Mouse (Mus musculus): ENCODE measurements around the gene Pank4. TPM values are rescaled to one million over a fixed set of nuclear protein-coding genes. Genes with fewer than 3 reads are reported as not detected.

Pank4 gene
- polyA plus RNA-seq, 1 experiment from 2014 or later = 42.5 TPM

DNA sequence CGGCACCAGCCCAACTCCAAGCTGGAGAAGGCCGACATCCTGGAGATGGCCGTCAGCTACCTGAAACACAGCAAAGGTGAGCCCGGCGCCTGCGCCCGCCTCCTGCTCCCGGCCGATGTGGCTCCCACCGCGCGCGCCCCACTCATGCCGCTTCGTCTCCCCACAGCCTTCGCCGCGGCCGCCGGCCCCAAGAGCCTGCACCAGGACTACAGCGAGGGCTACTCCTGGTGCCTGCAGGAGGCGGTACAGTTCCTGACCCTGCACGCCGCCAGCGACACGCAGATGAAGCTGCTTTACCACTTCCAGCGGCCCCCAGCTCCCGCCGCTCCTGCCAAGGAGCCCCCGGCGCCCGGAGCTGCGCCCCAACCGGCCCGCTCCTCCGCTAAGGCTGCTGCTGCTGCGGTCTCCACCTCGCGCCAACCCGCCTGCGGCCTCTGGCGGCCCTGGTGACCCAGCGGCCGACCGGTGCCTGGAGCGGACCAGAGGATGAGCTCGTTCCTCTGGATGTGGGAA, 2.6 kb upstream of the Pank4 start:
- peaks cover 55% of the 10 kb centered on the region for H3K27me3 ChIP-seq
- peak overlapping the region; percentile 92 for H3K9ac ChIP-seq
- H3K4me2 ChIP-seq (replicated peaks) = peak overlapping the region; percentile 85
- H3K9me3 ChIP-seq (replicated peaks) = no peaks in the 10 kb centered on the region
- H3K27ac ChIP-seq = peak overlapping the region; percentile 97
- peaks cover 88% of the 10 kb centered on the region for H3K4me1 ChIP-seq
- H3K36me3 ChIP-seq = no peaks in the 10 kb centered on the region
- 1% methylated on average over 45 of the region's 47 CpGs for WGBS
- H3K4me3 ChIP-seq = peak overlapping the region; percentile 79
- ATAC-seq (ENCODE audit: low FRiP score) = no peak

DNA sequence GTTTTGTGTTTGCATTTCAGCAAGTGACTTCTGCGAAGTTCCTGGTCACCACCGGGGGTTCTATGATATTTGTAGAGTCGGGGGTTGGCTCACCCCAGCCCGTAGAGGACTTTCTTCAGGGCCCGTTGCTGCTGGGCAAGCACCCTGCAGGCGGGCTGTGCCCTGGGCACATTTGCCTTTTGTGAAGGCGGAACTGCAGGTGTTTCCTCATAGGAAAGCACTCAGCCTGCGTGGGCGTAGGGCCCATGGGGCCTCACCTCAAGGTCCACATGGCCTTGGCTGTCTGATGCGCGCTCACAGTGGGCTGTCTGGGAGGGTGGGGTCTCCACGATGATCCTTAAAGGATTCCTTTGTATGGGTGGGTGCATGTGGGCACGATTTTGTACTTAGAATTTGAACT, 2.0 kb upstream of the Pank4 start:
- peak overlapping the region; percentile 85 for H3K4me2 ChIP-seq (replicated peaks)
- H3K27ac ChIP-seq = peak overlapping the region; percentile 97
- peaks cover 88% of the 10 kb centered on the region for H3K4me1 ChIP-seq
- peak overlapping the region; percentile 79 for H3K4me3 ChIP-seq
- H3K9ac ChIP-seq = peak overlapping the region; percentile 92
- H3K27me3 ChIP-seq = peaks cover 52% of the 10 kb centered on the region
- no peak for ATAC-seq (ENCODE audit: low FRiP score)
- 7% methylated on average over 13 of the region's 13 CpGs for WGBS
- H3K9me3 ChIP-seq (replicated peaks) = no peaks in the 10 kb centered on the region
- no peaks in the 10 kb centered on the region for H3K36me3 ChIP-seq

DNA sequence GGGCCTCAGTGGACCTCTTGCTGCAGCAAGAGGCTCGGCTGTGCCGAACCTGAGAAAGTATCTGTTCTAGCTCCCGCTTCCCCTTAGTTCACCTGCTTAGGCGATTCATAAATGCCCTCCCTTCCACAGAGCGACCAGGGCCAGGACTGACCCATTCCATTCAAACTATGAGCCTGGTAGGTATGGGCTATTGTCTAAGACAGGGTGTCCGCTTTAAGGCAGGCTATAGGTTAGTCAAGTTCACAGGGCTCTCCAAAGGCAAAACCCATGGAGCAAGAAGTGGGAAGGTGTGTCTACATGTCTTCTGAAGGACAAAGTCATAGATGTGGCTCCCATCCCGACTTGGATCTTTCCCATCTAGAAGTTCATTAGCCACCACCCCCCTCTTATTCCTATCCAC, 1.2 kb upstream of the Pank4 start:
- peak overlapping the region; percentile 79 for H3K4me3 ChIP-seq
- peak overlapping the region; percentile 97 for H3K27ac ChIP-seq
- ATAC-seq (ENCODE audit: low FRiP score) = no peak
- no peaks in the 10 kb centered on the region for H3K9me3 ChIP-seq (replicated peaks)
- peak overlapping the region; percentile 92 for H3K9ac ChIP-seq
- H3K36me3 ChIP-seq = no peaks in the 10 kb centered on the region
- WGBS = 38% methylated on average over 7 of the region's 7 CpGs
- H3K4me2 ChIP-seq (replicated peaks) = peak overlapping the region; percentile 85
- H3K27me3 ChIP-seq = peaks cover 47% of the 10 kb centered on the region
- peaks cover 81% of the 10 kb centered on the region for H3K4me1 ChIP-seq

DNA sequence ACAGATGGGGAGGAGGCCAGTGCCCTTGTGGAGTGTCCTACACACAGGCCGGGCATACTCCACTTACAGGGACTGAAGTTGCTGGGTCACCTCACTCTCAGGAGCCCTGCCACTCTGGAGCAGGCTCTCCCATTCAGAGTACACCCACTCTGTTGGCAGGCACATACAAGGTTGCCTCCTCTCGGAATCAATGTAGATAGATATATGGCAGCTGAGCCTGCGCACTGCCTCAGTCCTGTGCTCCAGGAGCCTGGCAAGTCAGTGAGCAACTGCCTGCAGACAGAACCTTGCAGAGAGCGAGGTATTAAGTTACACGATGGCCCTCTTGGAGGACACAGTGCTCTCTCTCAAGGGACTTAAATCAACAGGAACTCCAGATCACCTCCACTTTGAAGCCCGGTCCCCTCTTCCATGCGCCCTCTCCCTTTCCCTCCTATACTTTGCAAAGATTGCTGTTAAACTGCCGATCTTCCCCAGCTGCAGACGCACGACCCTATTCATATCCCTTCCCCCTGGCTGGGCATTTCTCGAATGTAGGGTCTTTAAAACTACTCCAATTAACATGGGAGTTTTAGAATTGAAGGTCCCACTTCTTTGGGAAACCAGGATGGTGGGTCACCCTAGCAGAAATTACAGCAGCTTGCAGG, 610 bp upstream of the Pank4 start:
- H3K27me3 ChIP-seq = peaks cover 45% of the 10 kb centered on the region
- peak; percentile 1; the same call in 1 of the 2 replicates for ATAC-seq (ENCODE audit: low FRiP score)

DNA sequence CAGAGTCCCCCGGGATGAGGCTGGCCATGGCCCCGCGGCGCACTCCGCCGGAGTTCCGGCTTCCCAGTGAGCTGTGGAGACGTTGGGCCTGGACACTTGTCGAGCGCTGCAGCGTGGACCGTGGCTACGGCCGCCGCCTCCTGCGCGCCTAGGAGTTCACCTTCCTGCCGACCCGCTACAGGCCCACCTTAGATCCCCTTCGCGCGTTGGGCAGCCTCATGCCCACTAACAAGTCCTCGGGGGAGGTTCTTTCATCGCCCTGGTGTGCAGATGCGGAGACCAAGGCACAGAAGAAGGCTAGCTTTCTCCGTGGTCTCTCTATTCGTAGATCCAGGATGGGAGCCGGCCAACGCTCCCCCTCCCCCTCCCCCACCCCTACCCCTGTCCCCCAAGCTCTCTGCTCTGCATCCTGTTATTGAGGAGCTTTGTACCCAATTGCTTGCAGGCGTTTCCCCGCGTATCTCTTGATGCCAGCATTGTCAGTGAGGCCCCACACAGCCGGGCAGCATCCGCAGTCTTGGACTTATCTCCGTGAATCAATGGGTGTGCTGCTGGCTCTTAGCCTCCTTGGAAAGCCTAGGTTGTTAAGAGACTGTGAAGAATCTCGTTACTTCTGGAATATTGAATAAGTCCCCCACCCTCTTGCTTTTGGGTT, 785 bp downstream of the Pank4 start:
- Histone ChIP-seq H3K4me1 (peaks cover 60% of the 10 kb centered on the region), H3K4me2 (replicated peaks) (peak overlapping the region; percentile 85), H3K9me3 (replicated peaks) (no peaks in the 10 kb centered on the region), H3K9ac (peak overlapping the region; percentile 92), H3K36me3 (peaks cover 9% of the 10 kb centered on the region), H3K27me3 (peaks cover 31% of the 10 kb centered on the region), H3K27ac (peak overlapping the region; percentile 97), H3K4me3 (peak overlapping the region; percentile 79)
- no peak for ATAC-seq (ENCODE audit: low FRiP score)
- under 1% methylated on average over 36 of the region's 36 CpGs for WGBS

More for the DNA sequence above, 610 bp upstream of the Pank4 start:
- Histone ChIP-seq H3K4me1 (peaks cover 74% of the 10 kb centered on the region), H3K4me2 (replicated peaks) (peak overlapping the region; percentile 85), H3K9ac (peak overlapping the region; percentile 92), H3K27ac (peak overlapping the region; percentile 97), H3K9me3 (replicated peaks) (no peaks in the 10 kb centered on the region), H3K36me3 (no peaks in the 10 kb centered on the region), H3K4me3 (peak overlapping the region; percentile 79)
- 10% methylated on average over 11 of the region's 11 CpGs for WGBS

DNA sequence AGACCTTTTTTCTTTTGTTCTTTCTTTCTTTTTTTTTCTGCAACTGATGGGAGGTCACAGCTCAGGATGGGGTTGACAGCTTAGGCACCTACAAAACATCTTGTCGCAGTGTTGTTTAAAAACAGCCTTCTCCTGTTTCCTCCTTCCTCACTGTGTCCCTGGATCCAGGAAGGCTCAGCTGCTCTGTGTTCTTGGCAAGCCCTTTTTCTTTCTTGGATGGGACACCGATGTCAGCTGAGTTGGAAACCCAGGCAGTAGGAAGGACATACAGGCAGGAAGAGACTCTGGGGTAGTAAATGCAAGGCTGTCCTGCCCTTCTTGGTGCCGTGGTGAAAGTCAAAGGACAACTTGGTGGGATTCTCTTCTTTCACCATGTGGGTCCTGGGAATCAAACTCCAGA, 1.9 kb downstream of the Pank4 start:
- Histone ChIP-seq H3K9ac (no peak overlapping the region), H3K36me3 (peaks cover 21% of the 10 kb centered on the region), H3K9me3 (replicated peaks) (no peaks in the 10 kb centered on the region), H3K27ac (no peak overlapping the region), H3K4me2 (replicated peaks) (peak overlapping the region; percentile 85), H3K4me3 (0 out of 2 replicates have a peak overlapping the region, but pooled peaks have one; percentile 79), H3K4me1 (peaks cover 49% of the 10 kb centered on the region), H3K27me3 (peaks cover 22% of the 10 kb centered on the region)
- WGBS = 80% methylated on average over 3 of the region's 3 CpGs
- no peak for ATAC-seq (ENCODE audit: low FRiP score)

DNA sequence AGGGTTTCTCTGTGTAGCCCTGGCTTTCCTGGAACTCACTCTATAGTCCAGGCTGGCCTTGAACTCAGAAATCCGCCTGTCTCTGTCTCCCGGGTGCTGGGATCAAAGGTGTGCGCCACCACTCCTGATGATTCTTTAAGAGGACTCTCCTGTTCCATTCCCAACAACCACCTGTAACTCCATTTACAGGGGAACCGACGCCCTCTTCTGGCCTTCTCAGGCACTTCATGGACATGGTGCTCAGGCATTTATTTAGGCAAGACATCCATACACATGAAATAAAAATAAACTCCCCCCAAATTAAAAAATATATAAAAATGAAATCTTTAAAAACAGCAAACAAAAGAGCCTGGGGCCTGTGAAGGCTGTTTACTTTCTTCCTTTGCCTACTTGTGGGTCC, 3.2 kb downstream of the Pank4 start:
- Histone ChIP-seq H3K9me3 (replicated peaks) (no peaks in the 10 kb centered on the region), H3K4me1 (peaks cover 36% of the 10 kb centered on the region), H3K27me3 (peaks cover 11% of the 10 kb centered on the region; the same call in 1 of the 2 replicates), H3K27ac (no peak overlapping the region), H3K36me3 (peaks cover 34% of the 10 kb centered on the region), H3K9ac (no peak overlapping the region), H3K4me3 (no peak overlapping the region), H3K4me2 (replicated peaks) (no peak overlapping the region)
- WGBS = 53% methylated on average over 5 of the region's 5 CpGs
- ATAC-seq (ENCODE audit: low FRiP score) = no peak

DNA sequence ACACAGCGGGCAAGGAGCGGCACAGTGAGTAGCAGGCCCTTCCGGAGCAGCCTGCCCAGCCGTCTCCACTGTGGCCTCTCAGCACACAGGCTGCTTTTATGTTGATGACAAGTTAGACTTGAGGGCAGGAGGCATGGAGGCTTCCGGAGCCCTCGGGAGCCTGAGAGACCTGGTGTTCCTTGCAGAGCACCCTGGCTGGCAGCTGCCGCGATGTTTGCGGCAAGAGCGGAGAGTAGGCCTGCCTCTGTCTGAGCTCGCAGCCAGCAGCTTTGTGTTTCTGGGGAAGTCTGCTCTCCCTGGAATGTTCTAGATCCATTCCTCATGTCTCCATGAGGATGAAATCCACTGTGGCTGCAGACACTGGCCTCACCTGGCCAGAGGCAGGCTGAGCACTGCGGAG, 8.6 kb downstream of the Pank4 start:
- Histone ChIP-seq H3K36me3 (peaks cover 87% of the 10 kb centered on the region), H3K4me2 (replicated peaks) (no peak overlapping the region), H3K4me3 (no peak overlapping the region), H3K9ac (no peak overlapping the region), H3K4me1 (no peaks in the 10 kb centered on the region), H3K27ac (no peak overlapping the region), H3K9me3 (replicated peaks) (no peaks in the 10 kb centered on the region), H3K27me3 (no peaks in the 10 kb centered on the region)
- WGBS = 95% methylated on average over 12 of the region's 12 CpGs
- ATAC-seq (ENCODE audit: low FRiP score) = no peak

DNA sequence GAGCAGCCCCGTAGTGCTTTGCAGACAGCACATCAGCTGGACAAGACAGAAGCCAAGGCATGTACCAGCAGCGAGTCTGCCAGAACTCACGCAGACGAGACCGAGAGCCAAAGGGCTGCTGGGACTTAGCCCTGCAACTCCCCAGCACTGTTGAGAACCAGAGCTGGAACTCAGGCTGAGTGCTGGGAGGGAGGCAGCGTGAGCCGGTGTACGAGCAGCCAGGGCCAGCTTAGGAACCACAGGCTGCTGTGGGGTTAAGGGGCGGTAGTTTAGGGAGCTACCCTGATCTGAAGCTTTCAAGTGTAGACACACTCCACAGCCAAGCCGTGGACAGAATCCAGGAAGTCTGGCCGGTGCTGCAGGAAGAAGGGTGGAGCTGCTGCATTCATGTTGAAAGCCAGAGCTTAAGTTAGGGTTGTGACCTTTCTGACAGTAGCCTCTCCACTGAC, 10.3 kb downstream of the Pank4 start:
- Histone ChIP-seq H3K4me3 (no peak overlapping the region), H3K36me3 (peaks cover 99% of the 10 kb centered on the region), H3K9ac (no peak overlapping the region), H3K27ac (no peak overlapping the region), H3K9me3 (replicated peaks) (no peaks in the 10 kb centered on the region), H3K4me2 (replicated peaks) (no peak overlapping the region), H3K27me3 (no peaks in the 10 kb centered on the region), H3K4me1 (no peaks in the 10 kb centered on the region)
- ATAC-seq (ENCODE audit: low FRiP score) = no peak
- WGBS = 89% methylated on average over 11 of the region's 11 CpGs

DNA sequence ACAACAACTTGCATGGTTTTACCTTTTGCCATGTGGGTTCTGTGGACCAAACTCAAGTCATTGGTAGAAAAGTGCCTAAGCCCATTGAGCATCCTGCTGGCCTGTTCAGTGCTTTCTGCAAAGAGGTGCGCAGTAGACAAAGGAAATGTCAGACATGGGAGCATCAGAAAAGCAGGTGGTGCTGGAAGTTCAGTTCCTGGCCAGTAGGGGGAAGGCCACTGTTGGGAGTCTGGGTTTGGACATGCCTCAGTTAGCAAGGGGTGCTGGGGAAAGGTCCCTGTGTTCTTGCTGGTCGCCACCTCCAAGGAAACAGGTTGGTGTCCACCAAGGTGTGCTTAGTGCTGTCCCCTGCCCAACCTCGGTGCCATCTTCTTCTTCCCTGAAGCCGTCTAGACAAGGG, 16.2 kb downstream of the Pank4 start:
- 87% methylated on average over 4 of the region's 4 CpGs for WGBS
- Histone ChIP-seq H3K9ac (no peak overlapping the region), H3K27ac (no peak overlapping the region), H3K4me2 (replicated peaks) (no peak overlapping the region), H3K36me3 (peaks cover 64% of the 10 kb centered on the region), H3K9me3 (replicated peaks) (no peaks in the 10 kb centered on the region), H3K4me1 (peaks cover 12% of the 10 kb centered on the region), H3K4me3 (no peak overlapping the region), H3K27me3 (peaks cover 18% of the 10 kb centered on the region; the same call in 1 of the 2 replicates)
- ATAC-seq (ENCODE audit: low FRiP score) = no peak

DNA sequence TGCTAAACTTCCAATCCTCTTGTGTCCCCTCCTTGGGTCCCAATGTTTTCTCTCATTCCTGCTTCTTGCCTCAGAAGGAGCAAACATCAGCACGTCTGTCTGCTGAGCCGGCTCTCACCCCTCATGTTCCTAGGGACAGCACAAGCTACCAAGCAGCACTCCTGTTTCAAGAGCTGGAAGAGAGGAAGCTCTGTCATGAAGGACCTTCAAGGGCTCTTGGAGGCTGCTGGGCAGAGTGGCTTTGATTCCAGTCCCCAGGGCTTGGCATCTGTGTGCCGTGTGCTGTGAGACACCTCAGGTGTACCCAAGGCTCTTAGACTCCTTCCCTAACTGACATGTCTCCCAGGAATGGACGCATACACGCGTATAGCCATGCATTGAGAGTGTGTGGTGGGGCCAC, 17.2 kb downstream of the Pank4 start:
- H3K4me2 ChIP-seq (replicated peaks) = no peak overlapping the region
- H3K27me3 ChIP-seq = peaks cover 18% of the 10 kb centered on the region; the same call in 1 of the 2 replicates
- no peak overlapping the region for H3K27ac ChIP-seq
- no peak overlapping the region for H3K4me3 ChIP-seq
- H3K9me3 ChIP-seq (replicated peaks) = no peaks in the 10 kb centered on the region
- ATAC-seq (ENCODE audit: low FRiP score) = no peak
- H3K36me3 ChIP-seq = peaks cover 54% of the 10 kb centered on the region
- no peak overlapping the region for H3K9ac ChIP-seq
- H3K4me1 ChIP-seq = peaks cover 18% of the 10 kb centered on the region
- 88% methylated on average over 6 of the region's 6 CpGs for WGBS

DNA sequence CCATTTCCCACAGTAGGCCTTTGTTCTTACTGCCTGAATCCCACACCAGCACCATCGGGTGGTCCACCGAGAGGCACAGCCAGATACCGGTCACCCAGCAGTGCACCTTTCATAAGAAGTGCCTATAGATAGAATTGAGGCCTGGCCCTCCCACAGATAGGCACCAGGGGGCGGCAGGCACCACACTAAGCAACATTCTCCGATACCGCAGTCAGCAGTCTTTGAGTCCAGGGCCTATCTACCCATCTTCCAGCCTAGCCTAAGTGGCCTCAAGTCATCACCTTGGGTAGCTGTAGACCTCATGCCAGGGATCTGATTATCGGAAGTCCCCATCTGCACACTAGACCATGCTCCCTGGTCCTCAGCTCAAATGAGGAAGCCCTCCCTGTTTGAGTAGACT, 17.6 kb downstream of the Pank4 start:
- peaks cover 50% of the 10 kb centered on the region for H3K36me3 ChIP-seq
- H3K27ac ChIP-seq = no peak overlapping the region
- no peak overlapping the region for H3K4me2 ChIP-seq (replicated peaks)
- peaks cover 21% of the 10 kb centered on the region for H3K4me1 ChIP-seq
- H3K9me3 ChIP-seq (replicated peaks) = no peaks in the 10 kb centered on the region
- peaks cover 18% of the 10 kb centered on the region; the same call in 1 of the 2 replicates for H3K27me3 ChIP-seq
- peak; percentile 49 for ATAC-seq (ENCODE audit: low FRiP score)
- H3K4me3 ChIP-seq = no peak overlapping the region
- 49% methylated on average over 7 of the region's 7 CpGs for WGBS
- H3K9ac ChIP-seq = no peak overlapping the region
